Mouse (Mus musculus) liver, adult 2 months (tissue): Measurements from ENCODE around the gene Swi5.

Experiments used
- CTCF ChIP-seq: fragments of 200-500 bp; IDR thresholded peaks from 2 replicates; pipeline ENCODE4 v1.5.1; 2011; ENCODE audit warnings: low read depth, low read length, control low read depth
- POLR2A ChIP-seq: fragments of 200-500 bp; IDR thresholded peaks from 2 replicates; pipeline ENCODE4 v1.6.1; 2011; ENCODE audit warnings: low read length, control low read depth; ENCODE audit not compliant: insufficient read depth; ENCODE audit errors: extremely low read depth

DNA sequence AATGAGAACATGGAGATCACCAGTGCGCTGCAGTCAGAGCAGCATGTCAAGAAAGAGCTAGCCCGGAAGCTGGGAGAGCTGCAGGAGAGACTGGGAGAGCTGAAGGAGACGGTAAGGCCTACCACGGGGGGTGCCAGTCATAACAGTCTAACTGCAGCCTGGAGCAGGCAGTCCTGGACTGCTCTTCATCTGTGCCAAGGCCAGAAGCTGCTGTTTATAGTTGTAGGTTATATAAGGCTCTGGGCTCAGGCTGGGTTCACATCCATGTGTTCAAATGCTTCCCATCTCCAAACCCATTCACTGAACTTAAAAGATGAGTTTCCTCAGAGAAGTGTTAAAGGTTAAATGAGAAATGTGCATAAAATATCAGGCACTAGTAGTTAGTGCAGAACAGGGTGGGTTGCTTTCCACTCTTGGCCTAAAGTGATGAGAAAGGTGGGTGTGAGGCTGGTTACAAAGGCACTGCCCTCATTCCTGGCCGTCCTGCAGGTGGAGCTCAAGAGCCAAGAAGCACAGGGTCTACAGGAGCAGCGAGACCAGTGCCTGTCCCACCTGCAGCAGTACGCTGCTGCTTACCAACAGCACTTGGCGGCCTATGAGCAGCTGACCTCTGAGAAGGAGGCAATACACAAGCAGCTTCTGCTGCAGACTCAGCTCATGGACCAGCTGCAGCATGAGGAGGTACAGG lies 16.4 kb upstream of the Swi5 start:
- TF ChIP-seq CTCF (peak; percentile 80), POLR2A (no peak)
